Mouse (Mus musculus) ES-E14 (cell line): Measurements from ENCODE around the gene Odf3l2. TPM values are rescaled to one million over a fixed set of nuclear protein-coding genes. Genes with fewer than 3 reads are reported as not detected.

Source experiments
- DNase-seq: peaks from one replicate; pipeline ENCODE4 v3.0.0-alpha.2; 2013; ENCODE audit warnings: low read depth, low spot score
- H3K27ac ChIP-seq: 2 replicates; pipeline ENCODE4 v1.5.1; 2012; ENCODE audit warnings: low read depth, mild to moderate bottlenecking, low read length, moderate library complexity, mixed read lengths; ENCODE audit not compliant: poor library complexity, insufficient read depth, severe bottlenecking
- H3K36me3 ChIP-seq: 2 replicates; pipeline ENCODE4 v1.6.1; 2012; ENCODE audit warnings: mild to moderate bottlenecking, low read length, moderate library complexity, mixed read lengths; ENCODE audit not compliant: control insufficient read depth, poor library complexity, insufficient read depth, severe bottlenecking
- H3K4me1 ChIP-seq, 2 experiments: fragments of 150-350 bp in 1 of 2; sonication (generic) in 1 of 2; 2 replicates each; pipeline ENCODE4 v1.6.1; 2012; ENCODE audit warnings: low read length in 2 of 2, mild to moderate bottlenecking in 1 of 2, mixed read lengths in 1 of 2; ENCODE audit not compliant: control insufficient read depth in 2 of 2, insufficient read depth in 2 of 2, poor library complexity in 1 of 2
- H3K4me3 ChIP-seq, 2 experiments: fragments of 150-350 bp in 1 of 2; sonication (generic) in 1 of 2; 2 replicates each; pipeline ENCODE4 v1.5.1; 2012; ENCODE audit warnings: low read length in 2 of 2, low read depth in 1 of 2, mild to moderate bottlenecking in 1 of 2, mixed read lengths in 1 of 2; ENCODE audit not compliant: insufficient read depth in 1 of 2, poor library complexity in 1 of 2, severe bottlenecking in 1 of 2
- H3K9ac ChIP-seq: 2 replicates; pipeline ENCODE4 v1.6.1; 2012; ENCODE audit warnings: low read depth, mild to moderate bottlenecking, low read length, mixed read lengths; ENCODE audit not compliant: poor library complexity, insufficient read depth, severe bottlenecking
- H3K9me3 ChIP-seq: fragments of 150-350 bp; sonication (generic); 2 replicates; pipeline ENCODE4 v1.6.1; 2012; ENCODE audit warnings: low read depth, mild to moderate bottlenecking, low read length; ENCODE audit not compliant: control insufficient read depth, insufficient read depth
- CHD2 ChIP-seq: IDR thresholded peaks from 2 replicates; pipeline ENCODE4 v1.6.1; 2014; ENCODE audit warnings: mild to moderate bottlenecking, low read depth, low read length, inconsistent platforms
- HCFC1 ChIP-seq: IDR thresholded peaks from 2 replicates; pipeline ENCODE4 v1.6.1; 2012; ENCODE audit warnings: low read length, inconsistent platforms, borderline replicate concordance; ENCODE audit not compliant: insufficient read depth
- MAFK ChIP-seq: IDR thresholded peaks from 2 replicates; pipeline ENCODE4 v1.6.1; 2014; ENCODE audit warnings: mild to moderate bottlenecking, low read depth, low read length, inconsistent platforms; ENCODE audit not compliant: insufficient read depth
- ZC3H11A ChIP-seq: IDR thresholded peaks from 2 replicates; pipeline ENCODE4 v1.6.1; 2012; ENCODE audit warnings: low read depth, mild to moderate bottlenecking, inconsistent platforms, low read length, borderline replicate concordance
- ZNF384 ChIP-seq: IDR thresholded peaks from 2 replicates; pipeline ENCODE4 v1.6.1; 2012; ENCODE audit warnings: low read depth, low read length, inconsistent platforms
- in situ Hi-C, 2 experiments: fragments of 600-800 bp; cut with MboI; formaldehyde crosslinking; loops; one replicate each; pipeline ENCODE4 v1.15.1; 2025; ENCODE audit warnings: low sequenced_read_pairs in 2 of 2, inconsistent platforms in 1 of 2; ENCODE audit not compliant: unreplicated experiment in 2 of 2
- total RNA-seq: library from RNA; depleted of rRNA; stranded (reverse); fragments of 300-350 nt; gene quantifications from 2 replicates; pipeline ENCODE4 v1.2.3, GENCODE M21; 2012

The Odf3l2 gene
- total RNA-seq, 1 experiment, result not detected

- Histone ChIP-seq H3K9ac (no peak overlapping the region), H3K9me3 (no peaks in the 10 kb centered on the region), H3K36me3 (no peaks in the 10 kb centered on the region), H3K4me3 (no peak overlapping the region), H3K4me1 (peaks cover 7 to 24% of the 10 kb centered on the region in 2 experiments; a peak in 3 of 4 replicates), H3K27ac (no peak overlapping the region)
- in situ Hi-C loops, result no loop called here
- peak; percentile 50 for DNase-seq
- TF ChIP-seq ZC3H11A (no peak), HCFC1 (no peak), CHD2 (no peak), ZNF384 (no peak)
Observed at GRCm38 (mm10) chr10:79615860-79616259, 29.7 kb downstream of the Odf3l2 start.

GRCm38 (mm10) chr10:79614305-79614643 is 31.3 kb downstream of the Odf3l2 start:
- no peaks in the 10 kb centered on the region for H3K9me3 ChIP-seq
- no peak overlapping the region for H3K4me3 ChIP-seq
- in situ Hi-C loops, result no loop called here
- H3K9ac ChIP-seq, result no peak overlapping the region
- no peak overlapping the region for H3K27ac ChIP-seq
- TF ChIP-seq CHD2 (no peak), ZNF384 (no peak), ZC3H11A (no peak), MAFK (no peak), HCFC1 (no peak)
- no peak for DNase-seq
- H3K4me1 ChIP-seq, result peaks cover 7 to 22% of the 10 kb centered on the region in 2 experiments; a peak in 3 of 4 replicates
- no peaks in the 10 kb centered on the region for H3K36me3 ChIP-seq

- no peaks in the 10 kb centered on the region for H3K36me3 ChIP-seq
- no peak within 1 kb of the TSS for H3K27ac ChIP-seq
- in situ Hi-C loops, result no loop called here
- H3K9ac ChIP-seq, result peak within 1 kb of the TSS; percentile 69
- no peaks in the 10 kb centered on the region for H3K9me3 ChIP-seq
- DNase-seq, result peak; percentile 97
- H3K4me3 ChIP-seq, result peak within 1 kb of the TSS; percentile 74 to 81
- TF ChIP-seq HCFC1, result peak; percentile 47; the same call in 1 of the 2 replicates
- TF ChIP-seq ZNF384, result no peak
- H3K4me1 ChIP-seq, result peaks cover 7 to 22% of the 10 kb centered on the region in 2 experiments; a peak in 3 of 4 replicates
Observed at GRCm38 (mm10) chr10:79613578-79614304, 31.8 kb downstream of the Odf3l2 start, which contains the start of gene C2cd4c. C2cd4c (minus strand) TSS chr10:79614025.

GRCm38 (mm10) chr10:79612192-79613135 is 33.1 kb downstream of the Odf3l2 start:
- DNase-seq, result no peak
- Histone ChIP-seq H3K4me1 (peaks cover 7 to 25% of the 10 kb centered on the region in 2 experiments; a peak in 3 of 4 replicates), H3K9ac (no peak overlapping the region), H3K4me3 (peak overlapping the region; percentile 41 to 74; a peak in 2 of 4 replicates), H3K27ac (no peak overlapping the region), H3K9me3 (no peaks in the 10 kb centered on the region), H3K36me3 (no peaks in the 10 kb centered on the region)
- in situ Hi-C loops, result no loop called here
- TF ChIP-seq ZC3H11A, result no peak
- no peak for TF ChIP-seq HCFC1
- no peak for TF ChIP-seq CHD2
- TF ChIP-seq ZNF384, result no peak
- TF ChIP-seq MAFK, result no peak
